Mouse (Mus musculus) megakaryocyte, embryonic 14.5 days (primary cell): ENCODE measurements around the gene Nubpl.

ENCODE experiments used
- FLI1 ChIP-seq: IDR thresholded peaks from 2 replicates; pipeline ENCODE4 v1.6.1; 2012; ENCODE audit warnings: low read length, inconsistent platforms, mixed read lengths
- GATA1 ChIP-seq: IDR thresholded peaks from 3 replicates; pipeline ENCODE4 v1.6.1; 2012; ENCODE audit warnings: mixed read lengths, low read length, inconsistent platforms, borderline replicate concordance

DNA sequence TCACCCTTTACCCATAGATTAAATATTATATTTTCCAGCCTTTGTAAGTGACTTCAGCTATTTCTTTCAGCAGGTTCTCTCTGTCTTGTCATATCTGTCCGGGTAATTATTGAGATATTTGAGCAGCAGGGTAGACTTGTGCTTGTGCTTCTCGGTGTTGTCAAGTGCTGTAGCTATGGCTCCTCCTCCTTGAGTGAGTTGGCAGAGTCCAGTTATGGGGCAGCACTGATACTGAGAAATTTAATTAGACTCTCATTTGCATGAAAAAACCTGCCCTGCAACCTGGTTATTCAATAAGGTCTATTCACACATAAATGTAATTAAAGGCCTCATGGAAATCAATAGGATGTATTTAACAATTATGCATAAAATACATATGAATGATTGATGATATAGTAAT is 145.2 kb downstream of the Nubpl start:
- TF ChIP-seq GATA1 (no peak), FLI1 (no peak)
